Mouse (Mus musculus): Measurements from ENCODE around the gene Gpm6b.

- TF ChIP-seq CTCF (IDR thresholded peaks at IDR 0.05; ENCODE audit: insufficient read depth, low read depth, low read length) (no peak), POLR2A (IDR thresholded peaks at IDR 0.05; ENCODE audit: insufficient read depth, low read depth, low read length) (no peak)
Measured at GRCm38 (mm10) chrX:166328219-166328901, 89.6 kb downstream of the Gpm6b start.

All from olfactory bulb, adult 2 months (tissue).